Mouse (Mus musculus) spleen, adult 2 months (tissue): ENCODE results near the gene Serbp1. TPM values are rescaled to one million over a fixed set of nuclear protein-coding genes. Genes with fewer than 3 reads are reported as not detected.
"Not testable (repeated sequence)": the region's sequence is repeated elsewhere in the genome, so short reads cannot be mapped to it uniquely, and the experiment has no call there.

Experiments used
- DNase-seq, 2 experiments: peaks; one replicate each; pipeline versions ENCODE4 v3.0.0 to v3.0.0-alpha.2; 2012 to 2021; ENCODE audit warnings: low spot score in 2 of 2, low read depth in 1 of 2
- H3K27ac ChIP-seq: fragments of 200-500 bp; 2 replicates; pipeline ENCODE4 v1.5.1; 2012; ENCODE audit warnings: low read length, inconsistent platforms; ENCODE audit not compliant: insufficient read depth
- H3K27me3 ChIP-seq: fragments of 200-500 bp; 2 replicates; pipeline ENCODE4 v1.6.1; 2012; ENCODE audit warnings: mild to moderate bottlenecking, moderate library complexity, low read length, inconsistent platforms; ENCODE audit not compliant: control insufficient read depth, insufficient read depth
- H3K36me3 ChIP-seq: fragments of 200-500 bp; 2 replicates; pipeline ENCODE4 v1.6.1; 2012; ENCODE audit warnings: mild to moderate bottlenecking, low read length, inconsistent platforms; ENCODE audit not compliant: control insufficient read depth, insufficient read depth
- H3K4me1 ChIP-seq: fragments of 200-500 bp; 2 replicates; pipeline ENCODE4 v1.6.1; 2011; ENCODE audit warnings: inconsistent platforms; ENCODE audit not compliant: control insufficient read depth, insufficient read depth, insufficient read length
- H3K4me3 ChIP-seq: fragments of 200-500 bp; 2 replicates; pipeline ENCODE4 v1.5.1; 2011; ENCODE audit warnings: mild to moderate bottlenecking, inconsistent platforms; ENCODE audit not compliant: insufficient read depth, insufficient read length; ENCODE audit errors: extremely low read depth
- CTCF ChIP-seq: fragments of 200-500 bp; IDR thresholded peaks from 2 replicates; pipeline ENCODE4 v1.5.1; 2011; ENCODE audit warnings: mild to moderate bottlenecking, inconsistent platforms; ENCODE audit not compliant: insufficient read depth, insufficient read length, insufficient replicate concordance; ENCODE audit errors: extremely low read depth
- POLR2A ChIP-seq: fragments of 200-500 bp; IDR thresholded peaks from 2 replicates; pipeline ENCODE4 v1.6.1; 2011; ENCODE audit warnings: low read depth, low read length, inconsistent platforms
- WGBS: fragments of 180-500 bp; shearing (Covaris S2); methylation state at CpG from one replicate; pipeline ENCODE4 v1.1.7; 2018; 5-methylcytosine and 5-hydroxymethylcytosine counted together
- polyA plus RNA-seq: library from polyadenylated mRNA; depleted of rRNA; stranded (reverse); fragments of >200 nt; gene quantifications from 2 replicates; pipeline ENCODE4 v1.2.3, GENCODE M21; 2012

Serbp1 gene
- polyA plus RNA-seq, 1 experiment = 55.9 TPM

- DNase-seq = no peak
- no peak overlapping the region for H3K27ac ChIP-seq
- H3K4me1 ChIP-seq = no peaks in the 10 kb centered on the region
- no peak overlapping the region for H3K4me3 ChIP-seq
- TF ChIP-seq CTCF (no peak), POLR2A (no peak)
- WGBS = 92% methylated on average over 35 of the region's 35 CpGs
- H3K27me3 ChIP-seq = no peaks in the 10 kb centered on the region
- H3K36me3 ChIP-seq = no peaks in the 10 kb centered on the region
Observed at GRCm38 (mm10) chr6:67205081-67206037, 32.6 kb upstream of the Serbp1 start.

GRCm38 (mm10) chr6:67212362-67212761 is 25.6 kb upstream of the Serbp1 start:
- Histone ChIP-seq H3K27me3 (no peaks in the 10 kb centered on the region), H3K36me3 (no peaks in the 10 kb centered on the region), H3K4me1 (no peaks in the 10 kb centered on the region), H3K4me3 (no peak overlapping the region), H3K27ac (no peak overlapping the region)
- TF ChIP-seq CTCF = no peak
- TF ChIP-seq POLR2A = no peak
- DNase-seq = no peak
- WGBS = 82% methylated on average over 1 of the region's 1 CpGs

GRCm38 (mm10) chr6:67213429-67214098 is 24.4 kb upstream of the Serbp1 start:
- 59% methylated on average over 4 of the region's 4 CpGs for WGBS
- Histone ChIP-seq H3K27ac (no peak overlapping the region), H3K27me3 (no peaks in the 10 kb centered on the region), H3K4me1 (no peaks in the 10 kb centered on the region), H3K4me3 (no peak overlapping the region), H3K36me3 (no peaks in the 10 kb centered on the region)
- DNase-seq = no peak
- TF ChIP-seq POLR2A = no peak
- no peak for TF ChIP-seq CTCF

GRCm38 (mm10) chr6:67217402-67217801 is 20.6 kb upstream of the Serbp1 start:
- Histone ChIP-seq H3K4me3 (no peak overlapping the region), H3K27me3 (no peaks in the 10 kb centered on the region), H3K4me1 (no peaks in the 10 kb centered on the region), H3K36me3 (no peaks in the 10 kb centered on the region), H3K27ac (no peak overlapping the region)
- 91% methylated on average over 4 of the region's 4 CpGs for WGBS
- TF ChIP-seq POLR2A = no peak
- TF ChIP-seq CTCF = no peak
- DNase-seq = no peak

- Histone ChIP-seq H3K27me3 (no peaks in the 10 kb centered on the region), H3K36me3 (no peaks in the 10 kb centered on the region), H3K27ac (no peak overlapping the region), H3K4me3 (no peak overlapping the region), H3K4me1 (no peaks in the 10 kb centered on the region)
- TF ChIP-seq POLR2A = no peak
- TF ChIP-seq CTCF = no peak
- WGBS = 86% methylated on average over 1 of the region's 1 CpGs
- no peak for DNase-seq
Observed at GRCm38 (mm10) chr6:67217846-67218245, 20.1 kb upstream of the Serbp1 start.

GRCm38 (mm10) chr6:67218566-67218965 is 19.4 kb upstream of the Serbp1 start:
- no peaks in the 10 kb centered on the region for H3K27me3 ChIP-seq
- H3K36me3 ChIP-seq = no peaks in the 10 kb centered on the region
- H3K27ac ChIP-seq = no peak overlapping the region
- H3K4me3 ChIP-seq = no peak overlapping the region
- no peak for TF ChIP-seq POLR2A
- no peak for TF ChIP-seq CTCF
- no peak for DNase-seq
- no peaks in the 10 kb centered on the region for H3K4me1 ChIP-seq

- H3K4me3 ChIP-seq, DNase-seq, H3K27me3 ChIP-seq, H3K36me3 ChIP-seq, H3K27ac ChIP-seq, H3K4me1 ChIP-seq: not testable (repeated sequence)
- 94% methylated on average over 14 of the region's 14 CpGs for WGBS
Observed at GRCm38 (mm10) chr6:67219931-67220330, 18.0 kb upstream of the Serbp1 start.
